Mouse (Mus musculus) lung, adult 2 months (tissue): ENCODE measurements around the gene Tspan10. TPM values are rescaled to one million over a fixed set of nuclear protein-coding genes. Genes with fewer than 3 reads are reported as not detected.

Experiments
- DNase-seq: peaks from one replicate; pipeline ENCODE4 v3.0.0; 2022
- H3K4me1 ChIP-seq: fragments of 200-500 bp; 2 replicates; pipeline ENCODE4 v1.6.1; 2011; ENCODE audit warnings: low read length; ENCODE audit not compliant: control insufficient read depth, insufficient read depth
- H3K4me3 ChIP-seq: fragments of 200-500 bp; replicated peaks from 2 replicates; pipeline ENCODE3; 2011; ENCODE audit warnings: low read depth, mild to moderate bottlenecking, control low read depth, low read length; ENCODE audit errors: extremely low read depth
- CTCF ChIP-seq: fragments of 200-500 bp; IDR thresholded peaks from 2 replicates; pipeline ENCODE4 v1.5.1; 2011; ENCODE audit warnings: mild to moderate bottlenecking, low read length, control low read depth; ENCODE audit not compliant: insufficient read depth
- POLR2A ChIP-seq: fragments of 200-500 bp; IDR thresholded peaks from 2 replicates; pipeline ENCODE4 v1.6.1; 2011; ENCODE audit warnings: low read depth, mild to moderate bottlenecking, control low read depth, low read length, borderline replicate concordance; ENCODE audit errors: extremely low read depth
- WGBS: fragments of 180-500 bp; shearing (Covaris S2); methylation state at CpG from one replicate; pipeline ENCODE4 v1.1.7; 2018; 5-methylcytosine and 5-hydroxymethylcytosine counted together
- polyA plus RNA-seq: library from polyadenylated mRNA; depleted of rRNA; stranded (reverse); fragments of >200 nt; gene quantifications from 2 replicates; pipeline ENCODE4 v1.2.3, GENCODE M21; 2012; rRNA removed

Tspan10 gene
- polyA plus RNA-seq, 1 experiment, result 0.06 TPM

DNA sequence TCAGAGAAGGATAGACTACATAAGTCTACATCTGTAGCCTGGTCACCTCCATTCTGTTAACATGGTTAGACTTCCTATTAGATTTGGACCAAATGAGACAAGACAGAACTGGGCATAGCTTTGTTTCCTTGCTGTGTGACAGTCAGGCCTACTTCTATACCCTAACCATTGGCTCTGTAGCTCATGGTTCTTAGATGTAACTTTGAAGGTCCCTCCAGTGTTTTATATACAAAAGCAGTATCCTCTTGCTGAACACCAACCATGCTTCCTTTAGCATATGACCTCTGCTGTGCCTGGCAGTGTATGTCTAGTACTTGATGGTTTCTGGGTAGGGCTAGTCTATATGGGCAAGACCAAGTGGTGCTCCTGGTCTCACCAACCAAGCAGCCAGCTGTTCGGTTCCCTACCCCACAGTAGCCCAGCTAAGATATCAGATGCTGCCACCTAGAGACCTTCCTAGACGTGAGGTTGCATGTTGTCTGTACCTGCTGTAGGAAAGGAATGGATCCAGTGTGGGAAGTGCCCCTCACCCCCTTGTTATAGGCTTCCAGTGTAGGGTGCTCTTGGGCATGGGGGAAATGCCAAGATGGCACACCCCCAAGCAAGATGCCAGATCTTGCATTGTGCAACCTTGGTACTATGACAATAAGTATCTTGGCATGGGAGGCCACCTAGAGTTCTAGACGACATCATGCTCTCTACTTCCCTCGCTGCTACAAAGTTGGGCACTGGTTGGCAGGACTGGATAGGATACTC lies 48.0 kb downstream of the Tspan10 start:
- peaks cover 16% of the 10 kb centered on the region for H3K4me1 ChIP-seq
- TF ChIP-seq POLR2A (no peak), CTCF (no peak)
- DNase-seq, result peak; percentile 42
- WGBS, result 29% methylated on average over 4 of the region's 4 CpGs
- H3K4me3 ChIP-seq, result no peak overlapping the region

DNA sequence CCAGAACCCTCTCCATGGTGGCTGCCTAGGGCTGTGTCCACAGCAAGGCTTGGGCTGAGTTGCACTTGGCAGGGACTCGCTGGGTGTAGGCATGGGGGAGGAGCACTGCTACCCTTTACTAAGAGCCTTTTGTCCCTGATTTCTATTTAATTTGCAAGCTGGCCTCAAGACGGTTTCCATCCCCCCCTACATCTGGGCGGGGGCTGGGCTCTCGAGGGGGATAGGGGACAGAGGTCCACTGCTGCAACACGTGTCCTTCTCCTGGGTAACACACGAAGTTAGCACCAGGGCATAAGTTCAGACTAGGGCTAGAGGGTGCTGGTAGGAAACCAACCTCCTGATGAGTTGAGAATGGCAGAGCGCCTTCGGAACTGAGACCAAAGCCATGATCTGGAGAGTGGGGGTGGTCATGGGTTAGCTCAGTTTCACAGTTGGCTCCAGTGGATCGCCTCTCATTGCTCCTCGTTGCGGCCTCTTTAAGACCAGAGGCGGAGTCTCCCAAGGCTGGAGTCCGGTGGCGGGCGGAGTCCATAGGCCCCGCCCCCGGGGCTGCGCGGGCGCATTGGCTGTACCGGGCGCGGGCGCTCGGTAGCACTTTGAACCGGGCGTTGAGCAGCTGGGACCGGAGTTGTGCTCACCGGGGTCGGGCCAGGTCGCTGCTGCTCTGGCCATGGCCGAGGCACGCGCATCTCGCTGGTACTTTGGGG lies 49.0 kb downstream of the Tspan10 start, which contains the start of gene Slc25a10:
Gene Slc25a10 (plus strand): TSS at position 524 of the 707 bp plus-strand sequence.
- under 1% methylated on average over 35 of the region's 35 CpGs for WGBS
- peak; percentile 85 for DNase-seq
- H3K4me1 ChIP-seq, result peaks cover 14% of the 10 kb centered on the region
- peak within 1 kb of the TSS; percentile 98 for H3K4me3 ChIP-seq
- TF ChIP-seq CTCF (no peak), POLR2A (peak; percentile 37; the same call in 1 of the 2 replicates)

GRCm38 (mm10) chr11:120492024-120492877 lies 49.8 kb downstream of the Tspan10 start:
- under 1% methylated on average over 48 of the region's 48 CpGs for WGBS
- DNase-seq, result peak; percentile 52
- peak; percentile 48; the same call in 1 of the 2 replicates for TF ChIP-seq POLR2A
- TF ChIP-seq CTCF, result peak; percentile 29; the same call in 1 of the 2 replicates
- H3K4me3 ChIP-seq, result peak overlapping the region; percentile 98
- peaks cover 14% of the 10 kb centered on the region for H3K4me1 ChIP-seq

DNA sequence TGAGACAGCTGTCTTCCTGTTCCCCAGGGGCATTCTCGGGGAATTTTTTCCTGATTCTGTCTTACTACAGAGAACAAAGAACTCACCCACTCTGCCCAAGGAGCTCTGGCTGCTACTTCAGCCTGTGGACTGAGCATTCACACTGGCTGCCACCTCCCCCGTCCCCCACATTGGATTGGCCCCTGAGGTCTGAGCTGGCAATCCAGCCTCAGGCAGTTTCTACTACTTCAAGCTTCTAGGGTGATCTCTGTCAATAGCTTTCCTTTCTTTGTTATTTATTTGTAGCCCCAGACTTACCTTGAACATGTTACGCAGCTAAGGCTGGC lies 50.4 kb downstream of the Tspan10 start:
- no peak for TF ChIP-seq POLR2A
- TF ChIP-seq CTCF, result no peak
- H3K4me1 ChIP-seq, result peaks cover 14% of the 10 kb centered on the region
- 21% methylated on average over 3 of the region's 3 CpGs for WGBS
- DNase-seq, result no peak
- H3K4me3 ChIP-seq, result peak overlapping the region; percentile 21

GRCm38 (mm10) chr11:120493351-120493750 lies 50.9 kb downstream of the Tspan10 start:
- H3K4me1 ChIP-seq, result peaks cover 14% of the 10 kb centered on the region
- 47% methylated on average over 3 of the region's 3 CpGs for WGBS
- H3K4me3 ChIP-seq, result no peak overlapping the region
- DNase-seq, result no peak
- TF ChIP-seq CTCF (no peak), POLR2A (no peak)

DNA sequence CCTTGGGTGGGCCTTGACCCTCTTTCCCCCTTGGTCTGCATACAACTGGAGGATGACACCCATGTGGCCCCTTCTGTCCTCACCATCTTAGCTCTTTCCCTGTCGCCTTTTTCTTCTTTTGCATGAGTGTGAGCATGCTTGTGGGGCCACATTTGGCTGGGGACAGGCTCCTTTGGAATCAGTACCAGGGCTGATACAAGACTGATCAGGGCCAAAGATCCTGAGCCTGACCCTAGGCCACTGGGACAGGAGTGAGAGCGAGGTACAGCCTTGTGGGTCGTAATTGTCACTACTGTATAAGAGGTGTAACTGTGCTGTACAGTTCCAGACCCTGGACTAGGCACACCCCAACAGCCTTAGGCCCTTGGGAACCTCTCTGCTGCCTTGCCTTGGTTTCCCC lies 51.5 kb downstream of the Tspan10 start:
- Histone ChIP-seq H3K4me1 (peaks cover 14% of the 10 kb centered on the region), H3K4me3 (no peak overlapping the region)
- DNase-seq, result no peak
- TF ChIP-seq POLR2A, result no peak
- no peak for TF ChIP-seq CTCF
- WGBS, result 85% methylated on average over 3 of the region's 3 CpGs

Other genes with a start within 250 kb of the Tspan10 start
- gene Bahcc1, start 209.7 kb upstream of the Tspan10 start, polyA plus RNA-seq, result 10.8 and 12.4 TPM in 2 replicates
- gene Actg1, start 94.1 kb upstream of the Tspan10 start, polyA plus RNA-seq, result 941 and 1,175 TPM in 2 replicates
- 0.06 and 0.60 TPM in 2 replicates for gene Fscn2, start 81.1 kb upstream of the Tspan10 start, polyA plus RNA-seq
- gene Faap100, start 63.9 kb upstream of the Tspan10 start, polyA plus RNA-seq, result 61.9 and 67.1 TPM in 2 replicates
- 39.2 and 49.8 TPM in 2 replicates for gene Nploc4, start 4.9 kb upstream of the Tspan10 start, polyA plus RNA-seq
- 0.45 and 0.57 TPM in 2 replicates for gene Pde6g, start 10.9 kb downstream of the Tspan10 start, polyA plus RNA-seq
- gene Oxld1, start 15.4 kb downstream of the Tspan10 start, polyA plus RNA-seq, result 11.9 and 14.9 TPM in 2 replicates
- gene Ccdc137, start 15.5 kb downstream of the Tspan10 start, polyA plus RNA-seq, result 11.0 and 14.5 TPM in 2 replicates
- gene Arl16, start 25.0 kb downstream of the Tspan10 start, polyA plus RNA-seq, result 15.6 and 17.3 TPM in 2 replicates
- 48.0 and 51.4 TPM in 2 replicates for gene Mrpl12, start 42.0 kb downstream of the Tspan10 start, polyA plus RNA-seq
- gene Slc25a10, start 49.2 kb downstream of the Tspan10 start, polyA plus RNA-seq, result 157 and 174 TPM in 2 replicates
- 0.86 and 1.0 TPM in 2 replicates for gene Gcgr, start 88.1 kb downstream of the Tspan10 start, polyA plus RNA-seq
- 133 and 168 TPM in 2 replicates for gene Mcrip1, start 107.1 kb downstream of the Tspan10 start, polyA plus RNA-seq
- gene Ppp1r27, start 108.5 kb downstream of the Tspan10 start, polyA plus RNA-seq, result 3.3 TPM in 1 of 2 replicates, not detected in the other
- gene P4hb, start 130.6 kb downstream of the Tspan10 start, polyA plus RNA-seq, result 192 and 254 TPM in 2 replicates
- 890 and 923 TPM in 2 replicates for gene Arhgdia, start 139.0 kb downstream of the Tspan10 start, polyA plus RNA-seq
- 26.1 and 29.1 TPM in 2 replicates for gene Alyref, start 155.7 kb downstream of the Tspan10 start, polyA plus RNA-seq
- gene Anapc11, start 155.8 kb downstream of the Tspan10 start, polyA plus RNA-seq, result 136 and 159 TPM in 2 replicates
- 2.5 and 3.0 TPM in 2 replicates for gene Npb, start 165.8 kb downstream of the Tspan10 start, polyA plus RNA-seq
- gene Pcyt2, start 175.3 kb downstream of the Tspan10 start, polyA plus RNA-seq, result 217 and 238 TPM in 2 replicates
- 75.2 and 84.1 TPM in 2 replicates for gene Sirt7, start 182.6 kb downstream of the Tspan10 start, polyA plus RNA-seq
- 41.5 and 51.3 TPM in 2 replicates for gene Mafg, start 191.0 kb downstream of the Tspan10 start, polyA plus RNA-seq
- gene Pycr1, start 201.1 kb downstream of the Tspan10 start, polyA plus RNA-seq, result 4.1 and 4.5 TPM in 2 replicates
- 1.1 and 3.1 TPM in 2 replicates for gene Myadml2, start 205.5 kb downstream of the Tspan10 start, polyA plus RNA-seq
- gene Notum, start 218.5 kb downstream of the Tspan10 start, polyA plus RNA-seq, result 15.5 and 20.6 TPM in 2 replicates
- 86.9 and 95.8 TPM in 2 replicates for gene Aspscr1, start 230.3 kb downstream of the Tspan10 start, polyA plus RNA-seq